Mouse (Mus musculus) intestine, postnatal 0 days (tissue): ENCODE results near the gene Cd164. TPM values are rescaled to one million over a fixed set of nuclear protein-coding genes. Genes with fewer than 3 reads are reported as not detected.

Source experiments
- ATAC-seq: fragments of 200-750 bp; cut with Nextera tagmentation; 2 replicates; pipeline ENCODE4 v1.8.0; 2017; ENCODE audit warnings: mild to moderate bottlenecking, moderate TSS enrichment, moderate library complexity
- H3K27ac ChIP-seq: fragments of 300-500 bp; sonication (generic); 2 replicates; pipeline ENCODE4 v1.5.1; 2014; ENCODE audit warnings: mild to moderate bottlenecking, low read depth, low read length, moderate library complexity
- H3K27me3 ChIP-seq: fragments of 300-500 bp; sonication (generic); replicated peaks from 2 replicates; pipeline ENCODE4 v1.6.1; 2014; ENCODE audit warnings: low read length, mixed read lengths; ENCODE audit not compliant: control insufficient read depth, insufficient read depth
- H3K36me3 ChIP-seq: fragments of 300-500 bp; sonication (generic); 2 replicates; pipeline ENCODE4 v1.6.1; 2014; ENCODE audit warnings: mild to moderate bottlenecking, moderate library complexity; ENCODE audit not compliant: control insufficient read depth, insufficient read depth
- H3K4me1 ChIP-seq: fragments of 300-500 bp; sonication (generic); replicated peaks from 2 replicates; pipeline ENCODE4 v1.6.1; 2014; ENCODE audit warnings: antibody characterized with exemption, low read length, mixed read lengths; ENCODE audit not compliant: control insufficient read depth, insufficient read depth
- H3K4me2 ChIP-seq: fragments of 300-500 bp; sonication (generic); replicated peaks from 2 replicates; pipeline ENCODE4 v1.6.1; 2014; ENCODE audit warnings: low read depth, mild to moderate bottlenecking, moderate library complexity
- H3K4me3 ChIP-seq: fragments of 300-500 bp; sonication (generic); 2 replicates; pipeline ENCODE4 v1.5.1; 2014; ENCODE audit warnings: low read depth, low read length
- H3K9ac ChIP-seq: fragments of 300-500 bp; sonication (generic); 2 replicates; pipeline ENCODE4 v1.6.1; 2014; ENCODE audit warnings: mild to moderate bottlenecking, low read depth, low read length
- H3K9me3 ChIP-seq: fragments of 300-500 bp; sonication (generic); 2 replicates; pipeline ENCODE4 v1.6.1; 2016; ENCODE audit warnings: mixed run types; ENCODE audit not compliant: control insufficient read depth
- CTCF ChIP-seq: sonication (generic); IDR thresholded peaks from 2 replicates; pipeline ENCODE4 v1.5.1; 2016; ENCODE audit warnings: low read depth, mild to moderate bottlenecking, control low read depth, antibody characterized with exemption, moderate library complexity
- WGBS: fragments of 180-500 bp; shearing (Covaris S2); extraction: QIAGEN DNeasy Blood & Tissue Kit; methylation state at CpG from one replicate; pipeline ENCODE4 v1.1.7; 2014; 5-methylcytosine and 5-hydroxymethylcytosine counted together
- polyA plus RNA-seq: library from polyadenylated mRNA; unstranded; fragments of >200 nt; fragmentation: Nextera tagmentation; extraction: Ambion mirVana; gene quantifications from 2 replicates; pipeline ENCODE4 v1.2.1, GENCODE M21; 2015

The Cd164 gene
- polyA plus RNA-seq, 1 experiment from 2014 or later, result 181 TPM

- Histone ChIP-seq H3K4me3 (no peak overlapping the region), H3K4me2 (no peak overlapping the region), H3K27me3 (no peaks in the 10 kb centered on the region), H3K4me1 (no peaks in the 10 kb centered on the region), H3K27ac (no peak overlapping the region), H3K36me3 (no peaks in the 10 kb centered on the region), H3K9ac (no peak overlapping the region), H3K9me3 (no peaks in the 10 kb centered on the region)
- no peak for ATAC-seq
- TF ChIP-seq CTCF, result no peak
Measured at GRCm38 (mm10) chr10:41514921-41515320, 4.3 kb upstream of the Cd164 start.

GRCm38 (mm10) chr10:41518508-41518980 lies 670 bp upstream of the Cd164 start:
- H3K9ac ChIP-seq, result peak overlapping the region; percentile 99
- peaks cover 8% of the 10 kb centered on the region for H3K4me1 ChIP-seq
- TF ChIP-seq CTCF, result peak; percentile 82
- H3K27ac ChIP-seq, result peak overlapping the region; percentile 98
- no peaks in the 10 kb centered on the region for H3K36me3 ChIP-seq
- peak; percentile 79 for ATAC-seq
- H3K4me3 ChIP-seq, result peak overlapping the region; percentile 97
- H3K4me2 ChIP-seq, result peak overlapping the region; percentile 75
- WGBS, result 0% methylated on average over 23 of the region's 23 CpGs
- no peaks in the 10 kb centered on the region for H3K27me3 ChIP-seq
- no peaks in the 10 kb centered on the region for H3K9me3 ChIP-seq

DNA sequence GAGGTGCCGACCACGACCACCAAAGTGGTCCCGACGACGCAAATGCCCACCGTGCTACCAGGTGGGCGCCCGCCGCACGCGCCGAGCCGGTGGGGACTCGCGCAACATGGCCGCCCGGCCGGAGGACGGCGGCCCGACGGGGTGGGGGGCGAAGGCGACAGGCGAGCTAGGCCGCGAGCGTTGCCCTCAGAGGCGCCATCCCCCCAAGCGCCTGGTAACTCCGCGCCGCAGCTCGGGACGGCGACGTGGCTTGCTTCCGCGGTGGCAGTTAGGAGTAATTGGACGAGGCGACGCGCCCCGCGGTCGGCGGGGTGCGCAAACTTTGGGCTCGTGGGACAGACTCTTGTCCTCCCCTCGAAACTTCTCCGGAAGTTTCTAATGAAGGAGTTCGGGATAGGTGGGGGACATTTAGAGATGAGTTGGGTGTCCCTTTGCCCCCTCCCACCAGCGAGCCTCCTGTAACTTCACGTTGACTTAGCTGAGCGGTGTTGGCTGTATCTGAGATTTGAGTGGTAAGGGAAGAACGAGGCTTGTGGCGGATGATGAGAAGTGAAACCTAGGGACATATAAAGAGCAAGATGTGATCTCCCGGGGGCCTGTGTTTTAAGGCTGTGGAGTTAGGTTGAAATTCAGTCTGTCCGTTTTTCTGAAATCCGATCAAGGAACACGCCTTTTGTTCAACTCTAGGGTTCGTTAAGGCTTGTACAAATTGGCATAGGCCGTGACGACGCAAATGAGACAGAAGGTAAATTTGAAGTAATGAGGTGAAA lies 611 bp downstream of the Cd164 start:
- Histone ChIP-seq H3K9ac (peak overlapping the region; percentile 99), H3K4me2 (peak overlapping the region; percentile 75), H3K9me3 (no peaks in the 10 kb centered on the region), H3K27ac (peak overlapping the region; percentile 98), H3K4me1 (peaks cover 8% of the 10 kb centered on the region), H3K36me3 (0 out of 2 replicates have a peak, but pooled peaks cover 4% of the 10 kb centered on the region), H3K4me3 (peak overlapping the region; percentile 97), H3K27me3 (no peaks in the 10 kb centered on the region)
- under 1% methylated on average over 65 of the region's 65 CpGs for WGBS
- TF ChIP-seq CTCF, result no peak
- ATAC-seq, result peak; percentile 35

DNA sequence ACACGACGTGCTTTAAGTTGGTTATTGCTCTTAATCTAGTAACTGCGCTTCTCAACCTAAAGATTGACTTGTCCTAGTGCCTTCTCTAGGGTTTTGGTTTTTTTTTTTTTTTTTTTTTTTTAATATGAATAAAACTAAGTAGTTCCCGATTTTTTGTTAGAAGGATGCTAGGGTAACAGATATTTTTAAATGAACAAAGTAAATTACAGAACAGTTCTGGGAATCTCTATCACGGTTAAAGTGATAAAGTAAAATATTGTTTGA lies 1.1 kb downstream of the Cd164 start:
- Histone ChIP-seq H3K27ac (no peak overlapping the region), H3K4me2 (peak overlapping the region; percentile 75), H3K4me3 (peak overlapping the region; percentile 97), H3K36me3 (0 out of 2 replicates have a peak, but pooled peaks cover 7% of the 10 kb centered on the region), H3K4me1 (peaks cover 8% of the 10 kb centered on the region), H3K9ac (peak overlapping the region; percentile 99), H3K27me3 (no peaks in the 10 kb centered on the region), H3K9me3 (no peaks in the 10 kb centered on the region)
- no peak for ATAC-seq
- WGBS, result 2% methylated on average over 5 of the region's 5 CpGs
- no peak for TF ChIP-seq CTCF

- Histone ChIP-seq H3K36me3 (peaks cover 26% of the 10 kb centered on the region), H3K4me1 (peaks cover 8% of the 10 kb centered on the region), H3K4me3 (no peak overlapping the region), H3K27me3 (no peaks in the 10 kb centered on the region), H3K27ac (no peak overlapping the region), H3K9me3 (no peaks in the 10 kb centered on the region), H3K9ac (no peak overlapping the region), H3K4me2 (no peak overlapping the region)
- 52% methylated on average over 3 of the region's 3 CpGs for WGBS
- no peak for TF ChIP-seq CTCF
- ATAC-seq, result no peak
Measured at GRCm38 (mm10) chr10:41523386-41523785, 4.2 kb downstream of the Cd164 start.

GRCm38 (mm10) chr10:41525696-41526095 lies 6.5 kb downstream of the Cd164 start:
- Histone ChIP-seq H3K27ac (no peak overlapping the region), H3K9ac (no peak overlapping the region), H3K4me2 (no peak overlapping the region), H3K36me3 (peaks cover 42% of the 10 kb centered on the region), H3K27me3 (no peaks in the 10 kb centered on the region), H3K4me1 (peaks cover 8% of the 10 kb centered on the region), H3K4me3 (no peak overlapping the region), H3K9me3 (no peaks in the 10 kb centered on the region)
- WGBS, result 70% methylated on average over 1 of the region's 1 CpGs
- TF ChIP-seq CTCF, result no peak
- ATAC-seq, result no peak

DNA sequence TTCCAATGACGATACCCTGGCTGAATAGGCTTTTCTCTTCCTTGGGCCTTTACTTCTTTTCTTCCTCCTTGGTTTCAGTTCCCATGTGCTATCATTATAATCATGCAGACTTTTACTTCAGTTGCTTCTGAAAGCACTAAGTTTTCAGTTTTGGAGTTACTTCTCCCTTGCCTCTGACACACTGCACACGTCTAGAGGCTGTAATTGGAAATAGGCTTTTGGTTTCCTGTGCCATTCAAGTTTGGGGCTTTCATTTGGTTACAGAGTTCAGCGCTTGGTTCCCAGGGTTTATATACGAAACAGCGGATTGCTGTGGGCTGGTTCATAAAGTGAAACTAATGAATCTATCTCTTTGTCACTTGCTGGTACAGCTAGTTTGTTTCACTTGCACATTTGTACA lies 10.8 kb downstream of the Cd164 start:
- ATAC-seq, result no peak
- Histone ChIP-seq H3K27me3 (no peaks in the 10 kb centered on the region), H3K4me3 (no peak overlapping the region), H3K36me3 (peaks cover 49% of the 10 kb centered on the region), H3K4me2 (no peak overlapping the region), H3K9me3 (no peaks in the 10 kb centered on the region), H3K27ac (no peak overlapping the region), H3K9ac (no peak overlapping the region), H3K4me1 (no peaks in the 10 kb centered on the region)
- no peak for TF ChIP-seq CTCF
- 83% methylated on average over 5 of the region's 5 CpGs for WGBS
